Mouse (Mus musculus) right cerebral cortex, postnatal 10 days (tissue): ENCODE measurements around the gene Frs2.
"Not testable (repeated sequence)": the region's sequence is repeated elsewhere in the genome, so short reads cannot be mapped to it uniquely, and the experiment has no call there.

Source experiments
- DNase-seq, 2 experiments: peaks; one replicate each; pipeline ENCODE4 v3.0.0; 2021; ENCODE audit warnings: low spot score in 2 of 2

The Frs2 gene

DNA sequence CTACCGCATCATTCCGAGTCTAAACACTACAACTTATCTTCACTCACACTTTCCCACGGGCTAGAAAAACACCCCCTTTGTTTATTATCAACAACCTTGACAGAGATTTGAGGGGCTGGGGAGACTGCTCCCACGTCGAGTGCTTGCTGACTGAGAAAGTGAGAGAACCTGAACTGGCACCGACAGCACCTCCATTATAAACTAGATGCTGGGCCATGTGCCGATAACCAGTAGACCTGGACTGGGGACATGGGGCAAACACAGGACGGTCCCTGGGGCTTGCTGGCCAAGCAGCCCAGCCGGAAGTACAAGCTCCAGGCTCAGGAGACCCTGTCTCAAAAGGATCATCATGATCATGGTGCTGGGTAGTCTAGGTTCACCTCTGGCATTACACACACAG lies 1.9 kb downstream of the Frs2 start:
- no peak for DNase-seq

DNA sequence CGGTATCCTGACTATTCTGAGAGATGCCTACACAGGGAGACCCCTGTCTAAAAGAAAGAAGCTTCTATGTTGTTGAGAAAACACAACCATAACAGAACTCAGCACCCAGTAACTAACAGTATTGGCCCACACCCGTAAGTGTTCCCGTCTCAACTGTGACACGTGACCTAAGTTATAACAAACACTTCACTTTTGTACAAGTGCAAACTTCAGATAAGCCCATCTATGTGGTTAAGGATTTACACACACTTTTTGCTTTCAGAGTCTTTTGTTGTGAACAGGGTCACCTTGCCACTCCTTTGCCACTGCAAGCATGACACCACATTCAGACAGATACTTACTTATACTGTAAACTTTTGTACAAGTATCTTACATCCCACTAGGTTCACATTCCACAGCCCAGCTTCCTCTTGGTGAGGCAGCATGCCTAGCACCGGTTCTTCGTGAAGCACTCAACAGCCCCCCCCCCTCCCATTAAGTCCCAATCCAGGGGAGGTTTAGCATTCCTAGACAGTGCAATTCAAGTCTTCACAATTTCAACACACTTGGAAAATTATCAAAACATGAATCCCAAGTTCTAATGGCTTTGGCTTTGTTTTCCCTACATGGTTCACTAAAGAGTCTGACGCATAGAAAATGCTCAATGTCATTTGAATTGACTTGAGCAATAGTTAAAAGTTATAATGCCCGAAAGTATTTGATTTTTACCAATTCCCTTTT lies 2.6 kb downstream of the Frs2 start:
- DNase-seq, result no peak

DNA sequence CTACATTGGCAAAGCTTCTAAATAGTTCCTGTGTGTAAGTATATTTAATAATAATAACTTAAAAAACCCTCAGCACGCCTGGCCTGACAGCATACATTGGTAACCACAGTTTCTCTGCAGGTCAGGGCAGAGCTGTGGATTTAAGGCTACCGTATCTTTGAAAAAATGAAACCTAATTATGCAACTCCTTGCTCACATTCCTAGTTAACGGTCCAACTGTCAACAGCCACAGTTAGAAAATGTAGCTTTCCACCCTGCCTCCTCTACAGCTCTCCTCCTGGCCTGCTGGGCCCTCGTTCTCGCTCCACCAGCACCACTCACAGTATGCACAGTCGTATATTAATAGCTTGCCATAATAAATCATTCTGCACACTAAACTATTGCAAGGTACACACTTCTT lies 3.7 kb downstream of the Frs2 start:
- DNase-seq, result no peak

DNA sequence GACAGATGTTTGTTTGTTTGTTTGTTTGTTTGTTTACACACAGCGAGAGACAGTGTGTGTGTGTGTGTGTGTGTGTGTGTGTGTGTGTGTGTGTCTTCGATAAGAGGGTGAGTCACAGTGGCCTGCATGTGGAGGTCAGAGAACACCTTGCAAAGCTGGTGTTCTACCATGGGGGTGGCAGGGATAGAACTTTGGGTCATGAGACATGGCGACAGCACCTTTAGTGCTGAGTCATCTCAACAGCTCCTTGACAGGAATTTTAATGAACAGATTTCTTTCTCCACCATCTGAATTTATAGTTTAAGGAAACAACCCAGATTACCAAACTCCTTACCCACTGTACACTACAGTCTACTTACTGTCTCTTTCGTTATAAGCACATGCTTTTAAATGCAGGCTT lies 4.3 kb downstream of the Frs2 start:
- DNase-seq, result no peak

DNA sequence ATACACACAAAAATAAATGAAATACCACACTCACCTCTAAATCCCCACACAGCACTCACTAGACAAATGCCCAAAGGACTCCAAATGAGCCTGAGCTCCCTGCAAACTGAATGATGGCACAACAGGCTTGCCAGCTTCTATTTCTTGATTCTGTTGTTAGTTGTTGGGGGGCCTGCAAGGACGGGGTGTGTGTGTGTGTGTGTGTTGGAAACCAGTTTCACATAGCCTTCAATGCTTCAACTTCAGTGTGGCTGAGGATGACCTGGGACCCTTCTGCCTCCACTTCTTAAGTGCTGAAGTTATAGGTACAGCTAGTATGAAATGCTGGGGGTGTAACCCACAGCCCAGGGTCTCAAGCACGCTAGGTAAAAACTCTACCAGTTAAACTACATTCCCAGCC lies 5.0 kb downstream of the Frs2 start:
- no peak for DNase-seq

DNA sequence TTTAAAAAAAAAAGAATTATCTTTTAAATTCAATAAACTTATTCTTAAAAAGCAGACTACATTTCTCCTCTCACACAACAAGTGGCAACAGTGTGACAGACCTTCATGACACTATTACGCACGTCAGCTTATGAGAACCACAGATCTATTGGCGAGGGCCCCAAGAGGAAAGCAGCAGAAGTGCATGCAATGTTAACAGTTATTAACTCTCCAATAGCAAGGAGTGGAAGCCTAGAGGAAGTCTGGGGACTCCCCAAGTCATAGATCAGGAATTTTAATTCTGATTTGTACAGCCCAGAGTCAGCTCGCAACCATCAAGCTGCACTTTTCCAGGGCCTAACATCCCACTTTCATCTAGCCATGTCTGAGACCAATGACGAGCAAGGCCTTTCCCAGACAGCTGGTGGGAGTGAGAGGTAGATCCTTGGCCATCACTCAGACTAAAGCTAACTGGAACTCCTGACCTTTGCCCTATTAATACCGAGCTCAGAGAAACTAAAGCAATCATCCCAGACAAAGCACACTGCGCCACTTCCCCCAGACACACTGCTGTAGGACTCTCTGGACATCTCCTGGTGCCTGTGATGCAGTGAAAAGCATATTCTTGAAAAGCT lies 6.3 kb downstream of the Frs2 start:
- no peak for DNase-seq

DNA sequence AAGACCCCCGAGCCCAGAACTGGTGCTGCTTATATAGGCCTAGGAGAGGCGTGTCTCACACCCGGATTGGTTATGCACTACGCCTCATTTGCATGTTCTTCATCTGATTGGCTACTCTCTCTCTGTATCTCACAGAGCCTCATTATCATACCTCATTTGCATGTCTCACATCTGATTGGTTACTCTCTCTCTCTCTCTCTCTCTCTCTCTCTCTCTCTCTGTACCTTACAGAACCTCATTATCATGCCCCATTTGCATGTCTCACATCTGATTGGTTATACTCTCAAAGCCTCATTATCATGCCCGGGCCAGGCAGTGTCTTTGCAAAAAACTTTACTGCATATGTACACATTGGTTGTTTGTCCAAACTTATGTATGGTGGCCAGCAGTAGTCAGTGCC lies 16.8 kb downstream of the Frs2 start:
- not testable (repeated sequence) for DNase-seq

DNA sequence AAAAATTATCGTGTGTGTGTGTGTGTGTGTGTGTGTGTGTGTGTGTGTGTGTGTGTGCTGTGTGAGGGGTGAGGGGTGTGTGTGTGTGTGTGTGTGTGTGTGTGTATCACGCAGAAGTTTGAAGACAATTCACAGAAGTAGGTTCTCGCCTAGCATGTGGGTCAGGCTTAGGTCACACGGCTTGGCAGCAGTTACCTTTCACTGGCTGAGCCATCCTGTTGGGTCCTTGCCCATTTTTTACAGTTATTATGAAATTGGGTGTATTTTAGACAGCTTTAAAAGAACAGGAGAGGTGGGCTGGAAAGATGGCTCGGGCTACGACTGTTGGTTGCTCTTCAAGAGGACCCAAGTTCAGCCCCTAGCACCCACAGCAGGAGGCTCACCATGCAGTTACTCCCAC lies 18.3 kb downstream of the Frs2 start:
- DNase-seq, result no peak

DNA sequence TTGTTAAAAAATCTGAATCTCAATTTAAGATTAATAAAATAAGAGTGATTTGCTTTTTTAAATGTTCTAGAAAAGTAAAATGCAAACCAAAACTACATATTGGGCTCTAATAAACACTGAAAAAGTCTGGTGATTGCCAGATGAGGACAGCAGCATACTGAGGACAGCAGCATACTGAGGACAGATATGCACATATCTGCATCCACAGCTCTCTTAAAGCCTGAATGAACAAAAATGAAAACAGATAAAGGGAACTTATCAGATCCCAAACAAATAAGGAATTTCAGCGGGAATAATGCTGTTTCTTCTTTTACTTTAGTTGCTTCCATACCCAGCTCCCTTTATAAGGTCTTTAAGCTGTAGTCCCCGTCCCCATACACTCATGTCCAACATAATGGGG lies 19.6 kb downstream of the Frs2 start:
- DNase-seq, result no peak

DNA sequence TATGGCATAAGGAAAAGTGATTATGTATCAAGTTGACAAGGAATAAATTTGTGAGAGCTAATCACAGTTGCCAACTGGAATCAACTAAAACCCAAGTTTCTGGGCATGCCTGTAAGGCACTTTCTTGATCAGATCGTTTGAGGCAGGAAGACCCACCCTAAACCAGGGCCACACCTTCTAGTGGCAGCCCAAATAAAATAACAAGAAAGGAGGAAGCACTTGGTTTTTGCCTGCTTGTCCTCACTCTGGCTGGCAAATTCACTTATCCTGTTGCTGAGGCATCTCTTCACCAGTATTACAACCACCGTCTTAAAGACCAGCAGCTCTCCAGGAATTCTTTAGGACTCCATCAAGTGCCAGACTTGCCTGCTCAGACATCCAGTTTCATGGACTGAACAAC lies 20.9 kb downstream of the Frs2 start:
- no peak for DNase-seq

DNA sequence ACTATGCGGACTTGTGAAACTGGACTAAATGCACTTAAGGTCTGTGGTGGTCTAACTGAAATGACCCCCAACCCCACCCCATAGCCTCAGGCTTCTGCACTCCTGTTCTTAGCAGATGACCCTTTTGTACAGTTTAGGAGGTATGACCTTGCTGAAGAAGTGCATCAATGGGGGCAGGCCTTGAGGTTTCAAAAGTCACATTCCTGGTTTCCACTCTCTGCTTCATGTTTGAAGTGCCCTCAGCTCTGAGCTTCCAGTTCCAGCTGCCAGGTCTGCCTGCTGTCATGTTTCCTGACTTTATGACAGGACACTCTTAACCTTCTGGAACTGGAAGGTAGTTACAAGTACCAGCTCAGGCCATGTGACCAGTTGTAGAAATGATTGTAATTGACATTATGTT lies 21.6 kb downstream of the Frs2 start:
- DNase-seq, result no peak

DNA sequence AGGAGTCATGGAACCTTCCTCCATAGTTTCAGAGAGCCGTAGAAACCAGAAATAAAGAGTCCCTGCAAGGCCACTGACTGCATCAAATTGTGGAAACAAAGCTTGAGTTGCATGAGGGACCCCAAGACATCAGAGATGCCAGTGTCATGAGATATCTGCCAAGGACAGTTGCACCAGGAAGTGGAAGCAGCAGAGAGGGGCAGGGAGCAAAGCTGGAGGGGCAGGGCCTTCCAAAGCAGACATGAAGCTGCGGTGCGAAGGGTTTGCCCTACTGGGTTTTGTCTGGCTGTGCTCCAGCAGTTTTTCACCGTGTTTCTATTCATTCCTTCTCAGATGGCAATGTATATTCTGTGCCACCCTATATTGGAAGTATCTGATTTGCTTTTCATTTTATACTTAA lies 22.1 kb downstream of the Frs2 start:
- DNase-seq, result no peak

DNA sequence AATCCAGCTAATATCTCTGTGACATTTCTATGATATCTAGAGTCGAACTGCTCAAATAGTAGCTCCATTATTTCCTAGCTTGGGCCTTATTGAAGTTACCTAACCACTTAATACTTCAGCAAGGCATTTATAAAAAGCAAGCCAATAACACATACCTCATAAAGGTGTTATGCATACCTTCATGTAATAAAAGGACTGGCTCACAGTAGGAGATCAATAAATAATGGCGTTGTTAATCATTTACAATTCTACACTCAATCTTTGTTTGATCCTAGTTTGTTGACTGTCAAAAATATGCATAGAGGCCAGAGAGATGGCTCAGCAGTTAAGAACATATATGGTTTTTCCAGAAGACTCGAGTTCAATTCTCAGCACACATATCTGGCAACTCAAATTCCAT lies 26.9 kb downstream of the Frs2 start:
- no peak for DNase-seq

DNA sequence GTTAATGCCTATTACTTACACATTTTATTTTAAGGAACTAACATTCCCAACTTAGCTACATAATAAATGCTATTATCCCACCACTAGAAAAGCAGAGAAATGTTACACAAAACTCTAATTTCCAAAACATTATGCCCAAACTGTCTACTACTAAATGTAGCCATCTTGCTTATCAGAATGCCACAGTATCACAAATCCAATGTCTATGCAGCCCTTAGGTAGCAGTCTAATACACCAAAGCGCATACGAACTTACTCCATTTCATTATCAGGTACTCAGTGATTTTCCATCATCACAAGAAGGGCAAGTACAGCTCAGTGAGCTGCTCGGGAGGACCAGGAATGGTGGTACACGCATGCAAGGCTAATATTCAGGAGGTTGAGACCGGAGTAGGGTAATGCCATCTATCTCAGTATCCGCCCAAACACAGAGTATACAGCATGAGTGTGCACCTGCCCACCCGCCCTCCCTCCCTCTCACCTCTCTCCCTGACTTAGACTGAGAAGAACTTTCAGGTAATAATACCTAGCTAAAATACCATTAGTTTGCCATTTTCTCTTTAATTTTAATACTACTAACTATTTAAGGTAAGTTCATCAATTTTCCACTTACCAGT lies 28.2 kb downstream of the Frs2 start:
- no peak for DNase-seq

DNA sequence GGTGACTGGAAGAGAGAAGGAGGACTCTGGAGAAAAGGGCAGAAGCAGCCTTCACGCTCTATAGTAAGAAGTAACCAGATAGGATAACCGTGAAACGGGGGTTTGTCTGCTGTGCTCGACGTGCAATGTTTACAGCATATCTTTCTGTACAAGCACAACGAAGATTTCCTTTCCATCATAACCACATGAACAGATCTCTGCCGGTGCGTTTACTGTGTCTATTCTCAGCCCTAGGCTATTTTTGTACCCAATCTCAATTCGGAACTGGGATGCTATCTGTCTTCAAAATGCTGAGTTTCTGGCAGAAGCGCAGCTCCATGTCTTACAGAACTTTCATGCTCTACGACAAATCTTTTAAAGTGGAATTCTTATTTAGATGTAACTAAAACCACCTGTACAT lies 28.8 kb downstream of the Frs2 start:
- peak; percentile 56 to 62 for DNase-seq

DNA sequence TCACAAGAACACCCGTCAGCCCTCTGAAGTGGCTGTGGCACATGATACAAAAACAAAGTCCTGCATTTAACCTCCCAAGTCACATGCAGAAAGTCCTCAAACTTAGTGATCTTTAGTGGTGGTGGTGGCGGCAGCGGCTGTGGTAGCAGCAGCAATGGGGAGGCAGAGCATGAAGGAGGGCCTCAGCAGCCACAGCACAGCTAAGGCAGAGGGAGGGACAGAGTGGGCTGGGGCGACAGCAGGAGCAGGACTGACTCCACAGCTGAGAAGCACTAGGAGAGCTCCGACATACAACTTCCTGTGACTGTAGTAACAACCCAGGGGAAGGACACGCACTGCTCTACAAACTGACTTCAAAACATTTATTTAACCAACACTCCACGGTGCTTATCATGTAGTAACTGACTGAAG lies 29.9 kb downstream of the Frs2 start:
- no peak for DNase-seq

DNA sequence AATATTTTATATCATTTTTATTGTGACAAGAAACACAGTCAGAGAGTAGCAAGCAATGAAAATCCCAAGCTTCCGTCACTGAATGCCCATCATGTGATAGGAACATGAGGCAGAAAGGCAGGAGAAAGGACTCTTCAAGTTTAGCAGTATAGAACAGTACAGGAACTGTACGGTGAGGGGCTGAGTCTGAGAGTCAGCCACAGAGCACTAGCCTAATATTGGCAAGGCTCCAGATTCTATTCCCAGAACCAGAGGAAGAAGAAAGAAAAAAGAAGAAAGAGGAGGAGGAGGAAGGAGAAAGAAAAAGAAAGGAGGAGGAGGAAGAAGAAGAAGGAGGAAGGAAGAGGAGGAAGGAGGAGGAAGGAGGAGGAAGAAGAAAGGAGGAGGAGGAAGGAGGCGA lies 32.7 kb downstream of the Frs2 start:
- DNase-seq, result no peak

DNA sequence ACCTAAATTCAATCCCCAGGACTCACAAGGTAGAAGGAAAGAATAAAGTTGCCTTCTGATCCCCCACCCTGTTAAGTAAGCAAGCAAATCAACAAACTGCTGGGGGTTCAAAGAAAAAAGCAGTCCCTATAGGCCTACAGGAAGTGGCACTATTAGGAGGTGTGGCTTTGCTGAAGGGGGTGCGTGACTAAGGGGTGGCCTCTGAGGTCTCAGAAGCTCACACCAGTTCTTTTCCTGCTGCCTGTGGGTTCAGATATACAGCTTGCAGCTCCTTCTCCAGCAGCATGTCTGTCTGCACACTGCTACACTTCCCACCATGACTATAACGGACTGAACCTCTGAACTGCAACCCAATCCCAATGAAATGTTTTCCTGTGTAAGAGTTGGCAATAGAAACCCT lies 35.8 kb downstream of the Frs2 start:
- DNase-seq, result no peak

DNA sequence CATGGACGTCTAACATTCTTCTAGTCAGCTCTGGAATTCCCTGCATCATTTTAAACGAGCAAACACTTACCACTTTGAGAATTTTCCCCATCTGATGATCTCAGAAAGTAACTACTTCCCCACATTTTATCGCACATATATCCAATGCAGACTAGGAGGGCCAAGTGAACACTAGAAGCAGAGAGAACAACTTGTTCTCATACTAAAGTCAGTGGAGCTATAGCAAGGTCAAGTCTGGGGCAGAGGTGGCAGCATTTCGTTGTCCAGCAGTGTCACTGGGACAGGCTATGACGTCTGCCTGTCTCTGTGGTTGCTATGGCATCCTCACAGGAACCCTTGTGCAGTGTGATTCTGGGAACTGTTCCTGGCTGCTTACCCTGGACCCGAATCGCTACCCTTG lies 36.9 kb downstream of the Frs2 start:
- no peak for DNase-seq

DNA sequence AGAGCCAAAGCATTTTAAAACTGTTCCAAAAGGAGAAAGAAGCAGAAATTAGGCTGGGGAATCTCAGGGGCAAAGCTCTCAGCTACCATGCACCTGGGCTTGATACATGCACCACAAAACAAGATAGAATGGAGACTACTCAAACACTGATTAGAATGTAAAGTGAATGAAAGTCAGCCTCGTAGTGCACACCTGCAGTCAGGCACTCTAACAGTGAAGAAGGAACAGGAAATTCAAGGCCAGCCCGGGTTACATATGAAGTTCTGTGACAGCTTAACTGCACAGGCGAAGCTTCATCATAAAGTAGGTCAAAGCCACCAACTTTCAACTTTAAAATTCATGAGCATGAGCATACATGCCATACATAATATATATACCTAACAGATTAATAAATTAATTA lies 38.1 kb downstream of the Frs2 start:
- no peak for DNase-seq

DNA sequence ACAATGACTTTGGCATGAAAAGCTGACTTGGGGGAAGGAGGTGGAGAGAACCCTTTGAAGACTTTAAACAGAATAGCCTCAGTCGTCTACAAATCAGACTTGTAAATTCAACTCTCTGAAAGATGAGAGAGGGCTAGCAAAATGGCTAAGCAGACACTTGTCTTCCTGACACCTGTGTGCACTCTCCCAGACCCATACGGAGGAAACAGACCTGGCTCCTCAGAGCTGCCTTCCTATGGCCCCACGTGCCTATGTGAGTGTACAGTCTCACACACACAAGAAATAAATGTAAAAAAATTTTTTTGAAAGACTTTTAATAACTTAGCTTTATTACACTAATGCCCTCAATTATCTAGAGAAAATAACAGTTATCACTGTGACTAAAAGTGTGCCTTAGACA lies 41.6 kb downstream of the Frs2 start:
- DNase-seq, result no peak

DNA sequence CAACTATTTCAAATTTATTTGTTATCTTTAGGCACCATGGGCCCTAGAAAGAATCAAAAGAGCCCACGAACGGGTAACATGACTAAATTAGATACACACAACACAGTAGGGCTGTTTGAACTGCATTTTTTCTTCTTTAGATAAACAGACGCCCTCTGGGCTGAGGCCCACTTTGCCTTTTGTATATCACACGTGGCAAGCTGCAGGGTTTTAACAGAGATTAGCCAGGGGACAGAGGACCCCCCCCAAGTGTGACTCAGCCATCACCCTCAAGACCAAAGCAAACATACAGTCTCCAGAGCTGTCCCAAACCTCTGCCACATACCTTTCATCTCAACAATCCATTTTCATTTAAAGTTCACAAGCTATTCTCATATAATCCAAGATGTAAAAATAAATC lies 42.1 kb downstream of the Frs2 start:
- DNase-seq, result no peak

DNA sequence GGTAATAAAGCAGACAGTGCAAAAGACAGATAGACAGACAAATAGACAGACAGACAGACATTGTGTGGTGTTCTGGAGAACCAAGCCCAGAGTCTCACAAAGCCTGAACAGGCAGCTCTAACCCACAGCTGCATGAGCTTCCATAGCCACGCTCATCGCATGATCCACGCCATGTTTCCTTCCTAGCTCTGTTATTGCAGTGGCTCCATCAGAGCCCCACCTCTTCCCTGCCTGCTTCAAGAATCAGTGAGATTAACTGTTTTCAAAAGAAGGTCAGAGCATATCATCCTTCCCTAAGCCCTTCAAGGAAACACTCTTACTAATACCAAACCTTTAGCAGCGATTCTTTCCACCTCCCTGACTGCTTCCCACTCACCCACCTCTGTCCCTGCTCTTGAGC lies 43.3 kb downstream of the Frs2 start:
- no peak for DNase-seq
